Mouse (Mus musculus) heart, embryonic 15.5 days (tissue): ENCODE data around the gene Prg3. TPM values are rescaled to one million over a fixed set of nuclear protein-coding genes. Genes with fewer than 3 reads are reported as not detected.

ENCODE experiments used
- polyA plus RNA-seq: library from polyadenylated mRNA; unstranded; fragments of >200 nt; fragmentation: Nextera tagmentation; extraction: Ambion mirVana; gene quantifications from 2 replicates; pipeline ENCODE4 v1.2.1, GENCODE M21; 2015

Gene Prg3
- polyA plus RNA-seq, 1 experiment from 2014 or later = not detected

Other genes with a start within 250 kb of the Prg3 start
- 5.1 and 5.3 TPM in 2 replicates for gene Gm19426, start 244.6 kb upstream of the Prg3 start, polyA plus RNA-seq
- gene Serping1, start 212.8 kb upstream of the Prg3 start, polyA plus RNA-seq = 45.2 and 53.2 TPM in 2 replicates
- gene Ube2l6, start 189.4 kb upstream of the Prg3 start, polyA plus RNA-seq = 128 and 145 TPM in 2 replicates
- 0.25 and 0.38 TPM in 2 replicates for gene Smtnl1, start 165.6 kb upstream of the Prg3 start, polyA plus RNA-seq
- 76.6 TPM in 2 replicates for gene Timm10, start 161.2 kb upstream of the Prg3 start, polyA plus RNA-seq
- gene Slc43a1, start 149.4 kb upstream of the Prg3 start, polyA plus RNA-seq = 8.6 and 11.5 TPM in 2 replicates
- gene Rtn4rl2, start 101.5 kb upstream of the Prg3 start, polyA plus RNA-seq = 1.9 and 2.1 TPM in 2 replicates
- 35.8 and 40.8 TPM in 2 replicates for gene Slc43a3, start 51.6 kb upstream of the Prg3 start, polyA plus RNA-seq
- 0.35 and 0.57 TPM in 2 replicates for gene Prg2, start 7.8 kb upstream of the Prg3 start, polyA plus RNA-seq
- 104 and 141 TPM in 2 replicates for gene Ssrp1, start 49.0 kb downstream of the Prg3 start, polyA plus RNA-seq
- 0.33 and 0.68 TPM in 2 replicates for gene P2rx3, start 49.2 kb downstream of the Prg3 start, polyA plus RNA-seq
- gene Tnks1bp1, start 59.8 kb downstream of the Prg3 start, polyA plus RNA-seq = 23.9 and 31.7 TPM in 2 replicates
- 36.0 and 47.7 TPM in 2 replicates for gene Aplnr, start 148.0 kb downstream of the Prg3 start, polyA plus RNA-seq
- 0.37 and 0.48 TPM in 2 replicates for gene Lrrc55, start 209.0 kb downstream of the Prg3 start, polyA plus RNA-seq